Mouse (Mus musculus): Measurements from ENCODE around the gene Cacnb3.

The Cacnb3 gene

GRCm38 (mm10) chr15:98632107-98632744, 1.6 kb downstream of the Cacnb3 start:
- in situ Hi-C loops (cut with MboI; ENCODE audit: unreplicated experiment in 2 of 2), result no loop called here

DNA sequence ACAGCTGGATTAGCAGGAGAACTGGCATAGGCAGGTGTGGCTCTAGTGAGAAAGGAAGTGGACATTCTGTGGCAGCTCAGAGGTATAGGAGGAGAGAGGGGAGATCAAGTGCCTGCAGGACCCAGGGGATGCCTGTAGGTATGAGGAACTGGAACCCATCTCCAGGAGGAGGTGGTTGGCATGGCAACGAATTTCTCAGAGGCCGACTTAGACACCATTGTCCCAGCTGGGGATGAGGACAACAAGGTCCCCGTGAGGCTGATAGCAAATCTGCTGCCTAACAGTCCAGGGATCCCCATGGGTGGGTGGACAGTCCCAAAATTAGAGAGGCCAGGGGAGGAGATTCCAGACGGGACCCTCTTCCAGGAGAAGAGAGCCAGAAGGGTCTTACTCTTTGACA, 2.3 kb downstream of the Cacnb3 start:
- in situ Hi-C loops (cut with MboI; ENCODE audit: unreplicated experiment in 2 of 2), result no loop called here

DNA sequence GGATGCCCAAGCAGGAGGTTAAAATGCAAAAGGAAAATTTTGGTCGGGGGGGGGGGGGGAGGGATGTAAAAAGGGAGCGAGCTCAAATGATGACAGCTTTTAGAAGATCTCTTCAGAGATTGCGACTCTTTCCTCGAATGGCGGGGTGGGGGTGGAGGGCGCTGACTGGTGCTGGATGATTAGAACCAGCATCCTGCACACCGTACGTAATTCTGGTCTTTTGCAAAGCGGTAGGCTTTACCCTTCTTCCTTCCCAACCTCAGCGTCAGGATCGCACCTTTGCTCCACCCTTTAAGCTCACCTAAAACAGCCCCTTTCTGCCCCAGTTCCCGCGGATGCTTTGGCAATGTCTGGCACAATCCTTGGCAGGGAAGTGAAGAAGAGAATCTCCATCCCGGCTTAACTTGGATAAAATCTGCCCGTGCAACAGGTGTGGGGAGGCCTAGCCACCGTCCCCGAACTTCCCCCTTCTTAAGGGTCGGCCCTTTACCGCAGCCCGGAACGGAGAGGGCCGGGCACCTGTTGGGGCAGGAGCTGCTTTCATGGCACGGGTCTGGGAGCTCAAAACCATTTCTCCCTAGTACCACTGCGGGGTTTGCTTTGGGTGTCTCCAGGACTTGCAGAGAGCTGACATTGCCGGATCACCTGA, 3.3 kb downstream of the Cacnb3 start:
- in situ Hi-C loops (cut with MboI; ENCODE audit: unreplicated experiment in 2 of 2), result no loop called here

DNA sequence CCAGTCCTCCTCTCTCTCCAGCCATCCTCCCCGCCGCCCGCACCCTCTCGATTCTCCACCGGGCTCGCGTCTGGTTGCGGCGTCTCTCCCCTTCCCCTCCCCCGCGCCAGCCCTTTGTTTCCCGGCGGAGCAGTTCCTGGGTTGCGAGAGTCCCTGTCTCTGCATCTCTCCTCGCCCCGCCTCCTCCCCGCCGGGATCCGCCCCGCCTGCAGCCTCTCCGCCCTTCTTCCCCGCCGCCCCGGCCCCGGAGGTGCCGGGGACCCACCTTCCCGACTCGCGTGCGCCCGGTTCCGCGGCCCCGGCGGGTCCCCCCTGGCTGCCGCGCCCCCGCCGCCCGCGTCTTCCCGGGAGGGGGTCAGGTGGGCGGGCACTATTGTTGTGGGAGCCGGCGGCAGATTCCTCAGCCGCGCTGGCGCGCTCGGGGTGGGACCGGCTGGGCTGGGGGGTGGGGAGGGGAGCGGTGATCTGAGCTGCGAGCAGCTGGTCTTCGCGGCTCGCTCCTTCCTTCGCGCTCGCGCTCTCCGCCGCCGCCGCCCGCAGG, 4.0 kb downstream of the Cacnb3 start:
- in situ Hi-C loops (cut with MboI; ENCODE audit: unreplicated experiment in 2 of 2), result no loop called here

GRCm38 (mm10) chr15:98635291-98635841, 4.7 kb downstream of the Cacnb3 start:
- in situ Hi-C loops (cut with MboI; ENCODE audit: unreplicated experiment in 2 of 2), result no loop called here

- in situ Hi-C loops (cut with MboI; ENCODE audit: unreplicated experiment in 2 of 2), result no loop called here
These were observed 5.9 kb downstream of the Cacnb3 start for GRCm38 (mm10) chr15:98636517-98636916.

GRCm38 (mm10) chr15:98637155-98637554, 6.5 kb downstream of the Cacnb3 start:
- in situ Hi-C loops (cut with MboI; ENCODE audit: unreplicated experiment in 2 of 2), result no loop called here

- in situ Hi-C loops (cut with MboI; ENCODE audit: unreplicated experiment in 2 of 2), result no loop called here
These were observed 9.5 kb downstream of the Cacnb3 start for GRCm38 (mm10) chr15:98640157-98640556.

DNA sequence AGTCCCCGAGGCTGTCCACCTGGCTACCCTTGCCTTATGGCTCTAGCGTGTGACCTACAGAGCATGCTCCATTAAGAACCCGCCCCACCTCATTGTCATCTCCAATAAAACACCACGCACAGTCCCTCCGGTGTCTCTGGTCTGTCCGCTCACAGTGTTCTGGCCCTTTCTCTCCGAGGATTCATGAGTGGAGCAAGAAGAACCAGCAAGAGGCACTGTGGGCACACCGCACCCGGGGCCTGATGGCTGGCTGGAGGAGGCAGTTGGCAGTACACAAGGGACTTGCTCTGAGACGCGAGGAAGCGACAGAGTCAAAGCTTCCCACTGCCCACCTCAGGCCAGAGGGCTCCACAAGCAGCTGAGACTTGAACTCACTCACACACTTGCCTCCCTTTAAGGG, 13.8 kb downstream of the Cacnb3 start:
- in situ Hi-C loops (cut with MboI; ENCODE audit: unreplicated experiment in 2 of 2), result no loop called here

DNA sequence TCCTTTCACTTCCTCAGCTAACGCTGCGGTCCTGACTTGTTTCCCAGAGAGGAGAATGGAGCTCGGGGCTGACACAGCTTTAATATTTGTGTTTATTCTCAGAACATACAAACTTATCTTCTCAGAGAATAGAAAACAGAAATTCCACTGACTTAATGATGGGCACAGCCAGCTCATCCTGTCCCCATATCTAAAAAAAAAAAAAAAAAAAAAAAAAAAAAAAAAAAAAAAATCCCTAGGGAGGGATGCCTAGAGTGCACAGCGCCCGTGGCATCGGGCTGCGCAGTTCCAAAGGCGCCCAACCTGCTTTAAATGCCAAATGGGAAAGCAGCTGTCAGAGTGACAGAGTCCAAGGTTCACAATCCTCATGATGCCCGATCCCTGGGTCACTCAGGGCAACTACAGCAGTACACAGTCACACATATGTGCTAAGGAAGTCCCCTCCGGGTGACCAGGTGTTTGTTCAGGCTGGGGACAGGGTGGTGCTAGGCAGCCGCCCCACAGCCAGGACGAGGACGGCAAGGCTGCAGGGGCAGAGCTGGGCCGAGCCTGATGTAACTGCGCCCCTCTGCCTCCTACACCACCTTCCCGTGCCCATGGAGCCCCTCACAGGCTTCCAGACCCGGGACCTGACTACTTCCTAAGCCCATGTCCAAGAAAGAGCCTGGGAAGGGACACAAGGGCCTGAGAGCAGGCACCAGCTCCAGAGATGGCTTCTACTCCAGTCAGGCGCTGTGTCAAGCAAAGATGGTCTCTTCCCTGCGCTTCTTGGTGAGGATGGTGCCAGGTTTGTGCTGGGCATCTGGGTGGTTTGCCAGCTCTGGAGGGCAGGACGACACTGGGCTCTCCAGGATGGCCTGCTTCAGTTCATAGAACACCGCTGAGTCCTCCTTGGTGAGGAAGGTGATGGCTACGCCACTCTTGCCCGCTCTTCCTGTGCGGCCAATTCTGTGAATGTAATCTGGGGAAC, 14.7 kb downstream of the Cacnb3 start:
- in situ Hi-C loops (cut with MboI; ENCODE audit: unreplicated experiment in 2 of 2), result no loop called here

- in situ Hi-C loops (cut with MboI; ENCODE audit: unreplicated experiment in 2 of 2), result no loop called here
These were observed 16.1 kb downstream of the Cacnb3 start for GRCm38 (mm10) chr15:98646737-98647136.

DNA sequence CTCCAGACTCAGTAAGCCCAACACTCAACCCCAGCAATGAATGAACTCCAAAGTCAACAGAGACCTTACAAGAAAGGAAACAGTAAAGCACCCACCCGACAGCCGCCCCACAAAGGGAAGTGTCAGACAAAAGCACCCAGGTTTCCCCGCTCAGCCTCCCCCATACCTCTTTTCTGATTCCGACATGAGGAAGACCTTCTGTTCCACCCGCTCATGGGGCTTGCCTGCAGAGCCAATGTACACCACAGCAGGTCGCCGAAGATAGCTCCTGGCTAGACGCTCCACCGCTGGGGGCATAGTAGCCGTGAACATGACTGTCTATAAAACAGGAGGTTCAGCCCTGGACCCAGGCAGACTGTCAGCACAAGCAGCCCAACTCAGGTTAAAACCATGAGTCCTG, 16.7 kb downstream of the Cacnb3 start:
- in situ Hi-C loops (cut with MboI; ENCODE audit: unreplicated experiment in 2 of 2), result no loop called here

DNA sequence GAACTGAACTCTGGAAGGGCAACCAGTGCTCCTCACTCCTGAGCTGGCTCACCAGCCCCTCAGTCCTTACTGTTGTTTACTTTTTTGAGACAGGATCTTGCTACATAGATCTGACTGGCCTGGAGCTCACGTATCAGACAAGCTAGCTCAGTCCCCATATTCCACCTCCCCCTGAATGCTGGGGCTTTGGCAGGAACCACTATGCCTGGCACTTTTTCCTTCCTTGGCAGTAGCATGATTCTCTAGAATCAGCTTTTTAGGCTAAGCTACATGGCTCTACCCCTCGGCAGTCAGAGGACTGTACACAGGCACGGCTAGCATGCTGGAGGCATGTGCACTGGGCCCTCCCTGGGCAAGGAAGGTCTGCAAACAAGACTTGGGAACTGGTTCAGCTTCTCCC, 17.4 kb downstream of the Cacnb3 start:
- in situ Hi-C loops (cut with MboI; ENCODE audit: unreplicated experiment in 2 of 2), result no loop called here

DNA sequence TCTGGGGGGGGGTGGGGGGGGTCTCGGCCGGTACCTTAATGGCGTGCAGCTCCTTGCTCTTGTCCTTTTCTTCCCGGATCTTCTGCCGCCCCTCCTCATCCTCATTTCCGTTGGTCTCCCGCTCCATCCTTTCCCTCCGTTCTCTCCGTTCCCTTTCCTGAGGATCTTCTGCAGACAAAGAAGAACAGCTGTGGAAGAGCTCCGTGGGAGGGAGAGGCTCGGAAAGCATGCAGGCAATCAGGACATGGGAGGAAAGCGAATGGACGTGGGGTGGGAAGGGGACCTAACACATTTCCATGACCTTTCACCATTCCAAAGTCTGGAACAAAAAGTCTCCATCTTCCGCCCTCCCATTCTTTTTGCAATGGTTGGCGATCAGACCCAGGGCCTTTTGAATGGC, 20.8 kb downstream of the Cacnb3 start:
- in situ Hi-C loops (cut with MboI; ENCODE audit: unreplicated experiment in 2 of 2), result no loop called here

GRCm38 (mm10) chr15:98652174-98652573, 21.5 kb downstream of the Cacnb3 start:
- in situ Hi-C loops (cut with MboI; ENCODE audit: unreplicated experiment in 2 of 2), result no loop called here

GRCm38 (mm10) chr15:98656982-98657751, 26.5 kb downstream of the Cacnb3 start:
- in situ Hi-C loops (cut with MboI; ENCODE audit: unreplicated experiment in 2 of 2), result no loop called here

GRCm38 (mm10) chr15:98662198-98662566, 31.5 kb downstream of the Cacnb3 start:
- in situ Hi-C loops (cut with MboI; ENCODE audit: unreplicated experiment in 2 of 2), result loop anchor here in 1 of 2 experiments (5.0 kb wide), 1 partner anchor 140 kb away; no protein-coding TSS in a partner anchor

DNA sequence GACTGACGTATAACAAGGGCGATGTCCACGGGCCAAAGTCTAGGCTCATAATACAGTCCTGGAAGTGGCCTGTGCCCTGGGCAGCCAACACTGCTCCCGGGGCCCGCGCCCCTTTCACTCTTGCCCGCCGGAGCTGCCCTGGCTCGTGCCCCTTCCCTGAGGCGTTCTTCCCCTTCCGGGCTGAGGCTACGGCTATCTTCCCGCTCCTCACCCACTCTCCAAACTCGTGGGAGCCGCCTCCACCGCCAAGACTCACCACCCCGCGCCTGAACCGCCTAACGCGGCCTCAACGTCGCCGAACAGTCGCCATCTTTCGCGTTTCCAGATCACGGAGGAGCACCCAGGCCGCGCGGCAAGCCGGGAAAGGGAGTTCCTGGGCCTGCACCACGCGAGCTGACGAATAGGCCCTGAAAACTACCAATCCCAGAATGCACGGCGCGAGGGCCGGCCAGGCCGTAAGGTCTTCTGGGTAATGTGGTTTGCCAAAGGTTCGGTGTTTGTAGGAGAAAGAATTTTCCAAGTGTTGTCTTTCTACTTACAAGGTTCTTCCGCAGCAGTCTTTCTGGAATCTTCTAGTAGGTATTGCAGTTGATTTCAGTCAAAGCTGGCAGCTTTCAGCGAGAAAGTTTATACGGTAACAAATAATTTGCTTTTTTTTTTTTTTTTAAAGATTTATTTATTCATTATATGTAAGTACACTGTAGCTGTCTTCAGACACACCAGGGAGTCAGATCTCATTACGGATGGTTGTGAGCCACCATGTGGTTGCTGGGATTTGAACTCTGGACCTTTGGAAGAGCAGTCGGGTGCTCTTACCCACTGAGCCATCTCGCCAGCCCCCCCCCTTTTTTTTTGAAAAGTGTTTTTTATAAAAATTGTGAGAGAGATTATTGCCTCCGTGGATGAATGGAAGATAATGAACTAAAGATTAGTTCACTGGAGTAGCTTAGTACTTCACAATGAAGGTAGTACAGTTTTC, 32.2 kb downstream of the Cacnb3 start, which contains the start of gene Ddx23:
TSS of gene Ddx23 (minus strand) at position 328 of the 979 bp plus-strand sequence.
- in situ Hi-C loops (cut with MboI; ENCODE audit: unreplicated experiment in 2 of 2), result loop anchor here in 1 of 2 experiments (5.0 kb wide), 1 partner anchor 139 kb away; no protein-coding TSS in a partner anchor

All from v-Abl transformed pro-B cells (cell line).